Mouse (Mus musculus) hindbrain, embryonic 16.5 days (tissue): ENCODE data around the gene Camta1. TPM values are rescaled to one million over a fixed set of nuclear protein-coding genes. Genes with fewer than 3 reads are reported as not detected.
A peak's percentile ranks its signal among the peaks of the same experiment; 100 is the strongest.

ENCODE experiments used
- ATAC-seq: fragments of 200-750 bp; cut with Nextera tagmentation; 2 replicates; pipeline ENCODE4 v1.8.0; 2017; ENCODE audit warnings: moderate TSS enrichment, moderate library complexity
- H3K27ac ChIP-seq: fragments of 300-500 bp; sonication (generic); 2 replicates; pipeline ENCODE4 v1.5.1; 2014; ENCODE audit warnings: low read depth, mild to moderate bottlenecking, control low read depth, low read length, moderate library complexity
- H3K27me3 ChIP-seq: fragments of 300-500 bp; sonication (generic); replicated peaks from 2 replicates; pipeline ENCODE4 v1.6.1; 2014; ENCODE audit warnings: low read length; ENCODE audit not compliant: control insufficient read depth, insufficient read depth
- H3K36me3 ChIP-seq: fragments of 300-500 bp; sonication (generic); 2 replicates; pipeline ENCODE4 v1.6.1; 2014; ENCODE audit warnings: mild to moderate bottlenecking, low read length, moderate library complexity, mixed read lengths; ENCODE audit not compliant: control insufficient read depth, insufficient read depth
- H3K4me1 ChIP-seq: fragments of 300-500 bp; sonication (generic); 2 replicates; pipeline ENCODE4 v1.6.1; 2014; ENCODE audit warnings: low read depth, low read length; ENCODE audit not compliant: control insufficient read depth, insufficient read depth
- H3K4me2 ChIP-seq: fragments of 300-500 bp; sonication (generic); 2 replicates; pipeline ENCODE4 v1.6.1; 2014; ENCODE audit warnings: mild to moderate bottlenecking, low read length, control low read depth, moderate library complexity
- H3K4me3 ChIP-seq: fragments of 300-500 bp; sonication (generic); 2 replicates; pipeline ENCODE4 v1.5.1; 2014; ENCODE audit warnings: mild to moderate bottlenecking, low read length, control low read depth, moderate library complexity
- H3K9ac ChIP-seq: fragments of 300-500 bp; sonication (generic); 2 replicates; pipeline ENCODE4 v1.6.1; 2014; ENCODE audit warnings: low read depth, mild to moderate bottlenecking, control low read depth, low read length, moderate library complexity
- H3K9me3 ChIP-seq: fragments of 300-500 bp; sonication (generic); 2 replicates; pipeline ENCODE4 v1.6.1; 2014; ENCODE audit warnings: mild to moderate bottlenecking, low read length, moderate library complexity; ENCODE audit not compliant: control insufficient read depth
- WGBS: fragments of 180-500 bp; shearing (Covaris S2); extraction: QIAGEN DNeasy Blood & Tissue Kit; methylation state at CpG from one replicate; pipeline ENCODE4 v1.1.7; 2014; 5-methylcytosine and 5-hydroxymethylcytosine counted together
- polyA plus RNA-seq: library from polyadenylated mRNA; unstranded; fragments of >200 nt; fragmentation: Nextera tagmentation; extraction: Ambion mirVana; gene quantifications from 2 replicates; pipeline ENCODE4 v1.2.1, GENCODE M21; 2015

The Camta1 gene
- polyA plus RNA-seq, 1 experiment from 2014 or later: 153 TPM

DNA sequence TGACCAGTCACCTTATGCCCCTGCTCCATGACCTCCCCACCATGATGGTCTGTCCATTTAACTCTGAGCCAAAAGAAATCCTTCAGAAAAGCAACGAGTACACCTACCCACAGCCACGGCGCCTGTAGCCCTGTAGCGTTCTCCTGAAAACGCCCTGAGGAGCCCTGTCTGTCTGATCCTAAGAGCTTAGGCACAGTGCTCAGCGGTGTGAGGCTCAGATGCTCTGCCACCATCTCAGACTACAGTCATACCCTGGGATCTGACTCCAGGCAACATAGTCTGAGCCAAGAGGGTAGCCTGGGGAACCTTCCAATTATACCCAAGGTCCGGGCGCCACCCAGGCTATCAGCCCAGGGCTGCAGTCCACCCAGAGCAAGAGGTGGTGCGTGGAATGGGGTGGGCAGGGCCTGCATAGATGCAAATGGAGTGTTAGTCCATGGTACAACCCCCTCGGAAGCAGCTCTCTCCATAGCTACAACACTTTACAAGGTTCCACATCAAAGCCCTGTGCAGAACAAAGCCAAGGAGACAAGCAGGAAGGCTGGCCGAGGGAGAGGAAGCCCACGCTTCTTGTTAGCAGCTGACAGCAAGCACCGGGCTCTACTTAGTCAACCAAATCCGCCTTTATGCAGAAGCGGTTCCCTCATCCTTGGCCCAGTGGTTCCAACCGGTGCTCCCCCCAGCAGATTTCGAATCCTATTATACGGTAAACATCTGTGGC lies 323.1 kb downstream of the Camta1 start:
- Histone ChIP-seq H3K36me3 (no peaks in the 10 kb centered on the region), H3K4me2 (no peak overlapping the region), H3K27me3 (no peaks in the 10 kb centered on the region), H3K4me3 (no peak overlapping the region), H3K27ac (peak overlapping the region; percentile 6; the same call in 1 of the 2 replicates), H3K4me1 (peaks cover 29% of the 10 kb centered on the region), H3K9ac (no peak overlapping the region), H3K9me3 (no peaks in the 10 kb centered on the region)
- 50% methylated on average over 18 of the region's 18 CpGs for WGBS
- ATAC-seq: peak; percentile 34

DNA sequence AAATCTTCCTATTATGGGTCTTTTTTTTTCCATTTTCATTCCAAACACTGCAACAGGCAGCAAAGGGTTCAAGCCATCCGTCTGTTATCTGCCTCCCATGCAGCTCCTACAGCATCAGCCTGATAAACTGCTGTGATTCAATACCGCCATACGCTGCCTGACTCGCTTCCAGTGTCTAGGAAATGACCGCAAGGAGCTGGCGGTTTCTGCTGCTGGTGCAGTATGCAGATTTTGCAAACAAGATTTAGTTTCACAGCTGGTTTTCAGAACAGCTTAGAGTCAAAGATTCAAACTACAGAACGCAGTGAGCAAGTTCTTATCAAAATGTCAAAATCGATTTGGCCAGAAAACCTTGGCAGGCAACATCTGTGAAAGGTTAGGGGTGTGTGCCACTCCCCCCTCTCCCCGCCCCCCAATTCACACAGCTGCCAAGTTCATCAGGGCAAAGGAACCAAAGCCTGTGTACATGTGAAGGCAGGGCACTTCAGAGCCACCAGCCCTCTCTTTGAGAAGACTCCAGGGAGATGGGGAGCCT lies 325.7 kb downstream of the Camta1 start:
- peak overlapping the region; percentile 31; the same call in 1 of the 2 replicates for H3K27ac ChIP-seq
- no peaks in the 10 kb centered on the region for H3K27me3 ChIP-seq
- WGBS: 34% methylated on average over 9 of the region's 9 CpGs
- H3K4me1 ChIP-seq: peaks cover 29% of the 10 kb centered on the region
- no peak overlapping the region for H3K9ac ChIP-seq
- H3K9me3 ChIP-seq: no peaks in the 10 kb centered on the region
- H3K4me3 ChIP-seq: no peak overlapping the region
- no peak overlapping the region for H3K4me2 ChIP-seq
- no peak for ATAC-seq
- no peaks in the 10 kb centered on the region for H3K36me3 ChIP-seq

DNA sequence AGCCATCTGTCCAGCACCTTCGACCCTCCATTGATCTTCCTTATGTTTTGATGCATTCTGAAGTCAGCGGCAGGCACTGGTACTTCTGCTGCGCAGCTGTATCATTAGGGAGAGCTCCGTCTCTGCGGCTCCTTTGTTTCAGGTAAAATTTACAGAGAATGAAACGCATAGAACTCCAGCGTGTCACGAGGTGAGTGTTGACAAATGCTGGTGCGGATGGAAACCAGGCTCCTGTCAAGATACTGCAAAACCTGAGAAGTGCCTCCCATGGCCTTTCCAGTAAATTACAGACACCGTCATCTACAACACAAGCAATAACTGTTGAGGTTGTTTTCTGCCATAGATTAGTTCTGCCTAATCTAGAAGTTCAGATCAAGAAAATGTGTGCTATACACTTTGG lies 328.2 kb downstream of the Camta1 start:
- Histone ChIP-seq H3K4me1 (peaks cover 14% of the 10 kb centered on the region), H3K9me3 (no peaks in the 10 kb centered on the region), H3K9ac (no peak overlapping the region), H3K27ac (no peak overlapping the region), H3K27me3 (no peaks in the 10 kb centered on the region), H3K36me3 (no peaks in the 10 kb centered on the region), H3K4me2 (no peak overlapping the region), H3K4me3 (no peak overlapping the region)
- ATAC-seq: no peak
- 65% methylated on average over 10 of the region's 10 CpGs for WGBS

DNA sequence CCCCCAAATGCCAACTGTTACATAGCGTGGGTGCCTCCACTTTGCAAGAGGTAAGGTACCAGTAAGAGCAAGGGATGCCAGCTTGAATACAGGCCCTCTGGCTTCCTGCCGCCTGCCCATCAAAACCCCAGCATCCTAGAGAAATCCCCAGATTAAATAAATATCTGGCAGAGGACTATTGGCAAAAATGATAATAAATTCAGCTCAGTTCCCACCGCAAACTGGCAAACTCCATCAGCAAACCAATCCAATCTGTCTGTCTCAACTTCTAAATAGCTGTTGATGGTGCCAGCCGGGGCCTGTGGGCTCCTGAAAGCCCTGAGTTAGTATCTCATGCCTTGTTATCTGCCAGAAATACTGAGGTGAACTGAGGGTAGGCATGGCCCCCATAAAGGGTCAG lies 333.2 kb downstream of the Camta1 start:
- Histone ChIP-seq H3K4me3 (no peak overlapping the region), H3K27me3 (no peaks in the 10 kb centered on the region), H3K4me1 (no peaks in the 10 kb centered on the region), H3K9ac (no peak overlapping the region), H3K27ac (no peak overlapping the region), H3K9me3 (no peaks in the 10 kb centered on the region), H3K4me2 (no peak overlapping the region), H3K36me3 (no peaks in the 10 kb centered on the region)
- WGBS: 91% methylated on average over 4 of the region's 4 CpGs
- no peak for ATAC-seq

DNA sequence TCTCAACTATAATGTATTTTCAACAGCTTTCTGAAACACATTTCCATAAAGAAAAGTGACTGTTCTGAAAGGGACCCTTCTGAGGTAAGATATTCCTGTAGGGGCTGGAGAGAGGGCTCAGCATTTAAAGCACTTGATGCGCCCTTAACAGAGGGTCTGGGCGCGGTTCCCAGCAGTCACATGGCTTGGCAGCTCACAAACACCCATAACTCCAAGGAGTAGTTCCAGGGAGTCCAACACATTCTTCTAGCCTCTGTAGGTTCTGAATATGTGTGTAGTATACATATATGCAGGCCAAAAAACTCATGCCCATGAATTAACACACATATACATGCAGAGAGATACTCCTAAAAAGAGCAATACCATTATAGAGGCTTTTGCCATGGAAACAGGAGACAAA lies 333.9 kb downstream of the Camta1 start:
- ATAC-seq: no peak
- 88% methylated on average over 3 of the region's 3 CpGs for WGBS
- no peak overlapping the region for H3K27ac ChIP-seq
- no peaks in the 10 kb centered on the region for H3K36me3 ChIP-seq
- no peaks in the 10 kb centered on the region for H3K27me3 ChIP-seq
- H3K9ac ChIP-seq: no peak overlapping the region
- H3K4me3 ChIP-seq: no peak overlapping the region
- no peaks in the 10 kb centered on the region for H3K4me1 ChIP-seq
- no peaks in the 10 kb centered on the region for H3K9me3 ChIP-seq
- no peak overlapping the region for H3K4me2 ChIP-seq

DNA sequence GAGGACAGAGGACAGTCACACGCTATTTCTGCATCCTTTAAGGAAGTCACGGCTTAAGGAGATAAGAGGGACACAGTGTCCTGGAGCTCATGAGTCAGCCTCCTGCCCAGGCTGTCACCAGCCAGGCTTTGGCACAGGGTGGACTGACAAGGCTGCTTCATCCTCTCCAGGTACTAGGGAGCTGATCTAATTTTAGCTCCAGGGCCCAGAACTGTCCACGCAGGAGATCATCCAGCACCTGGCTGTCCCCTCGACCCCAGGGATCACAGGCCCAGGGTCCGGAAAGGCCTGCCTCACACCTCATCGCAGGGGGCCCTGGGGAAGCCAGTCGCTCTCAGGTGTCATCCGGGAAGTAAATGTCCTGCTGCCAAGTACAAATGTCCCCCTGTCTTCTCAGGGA lies 341.6 kb downstream of the Camta1 start:
- Histone ChIP-seq H3K9me3 (no peaks in the 10 kb centered on the region), H3K4me2 (no peak overlapping the region), H3K27ac (no peak overlapping the region), H3K4me3 (no peak overlapping the region), H3K27me3 (no peaks in the 10 kb centered on the region), H3K36me3 (no peaks in the 10 kb centered on the region), H3K4me1 (peaks cover 7% of the 10 kb centered on the region), H3K9ac (peak overlapping the region; percentile 35; the same call in 1 of the 2 replicates)
- 33% methylated on average over 8 of the region's 8 CpGs for WGBS
- no peak for ATAC-seq

DNA sequence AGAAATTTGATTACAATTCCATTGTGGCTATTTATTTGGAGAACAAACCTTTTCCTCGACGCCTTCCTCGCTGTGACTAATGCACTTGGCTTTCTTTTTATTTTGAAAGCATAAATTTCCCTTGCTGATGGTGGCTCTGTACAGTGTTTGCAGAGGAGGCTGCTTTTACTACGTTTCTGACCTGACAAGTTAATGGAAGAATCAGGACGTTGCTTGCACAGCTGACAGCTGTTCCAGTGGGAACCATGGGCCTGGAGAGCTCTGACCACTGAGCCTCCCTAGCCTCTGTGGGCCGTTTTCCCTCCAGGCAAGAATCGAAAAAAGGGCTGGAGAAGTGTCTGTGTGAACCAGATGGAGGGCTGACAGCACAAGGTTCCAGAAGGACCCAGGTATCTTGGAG lies 342.7 kb downstream of the Camta1 start:
- no peak for ATAC-seq
- H3K9me3 ChIP-seq: no peaks in the 10 kb centered on the region
- no peaks in the 10 kb centered on the region for H3K27me3 ChIP-seq
- H3K36me3 ChIP-seq: no peaks in the 10 kb centered on the region
- peaks cover 7% of the 10 kb centered on the region for H3K4me1 ChIP-seq
- WGBS: 69% methylated on average over 7 of the region's 7 CpGs
- H3K4me2 ChIP-seq: no peak overlapping the region
- H3K27ac ChIP-seq: no peak overlapping the region
- no peak overlapping the region for H3K9ac ChIP-seq
- no peak overlapping the region for H3K4me3 ChIP-seq

DNA sequence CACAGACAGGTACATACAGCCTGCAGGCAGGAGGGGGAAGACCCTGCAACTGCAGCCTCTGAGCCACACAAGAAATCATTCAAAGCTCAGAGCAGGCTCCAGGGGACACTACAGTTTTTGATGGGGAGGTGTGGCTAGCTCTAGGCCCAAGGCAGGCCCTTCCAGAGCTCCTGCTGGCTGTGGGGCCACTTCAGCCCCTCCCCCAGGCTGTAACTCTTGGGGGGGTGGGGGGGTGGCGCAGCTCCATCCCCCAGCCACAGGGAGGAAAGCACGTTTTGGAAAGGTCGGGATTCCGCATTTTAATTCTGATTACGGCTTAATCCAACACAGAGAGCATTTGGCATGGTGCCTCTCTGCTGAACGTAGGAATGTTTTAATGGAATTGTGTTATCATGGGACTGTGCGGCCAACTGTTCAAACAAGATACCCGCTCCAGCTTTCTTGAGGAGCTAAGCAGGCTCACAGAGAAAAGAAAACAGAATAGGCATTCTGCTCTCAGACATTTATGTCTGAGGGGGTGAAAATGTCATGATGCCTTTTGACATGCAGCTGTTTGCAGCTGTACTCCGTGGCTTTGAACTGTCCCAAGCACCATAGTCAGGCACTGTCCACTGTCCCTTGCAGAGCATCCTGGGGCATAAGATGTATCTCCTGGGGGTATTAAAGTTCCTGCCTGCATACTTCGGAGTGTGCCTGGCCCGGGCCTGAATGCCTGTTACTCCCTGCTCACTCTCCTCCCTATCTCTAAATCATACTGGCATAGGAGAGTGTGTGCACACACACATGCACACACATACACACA lies 344.5 kb downstream of the Camta1 start:
- no peaks in the 10 kb centered on the region for H3K27me3 ChIP-seq
- H3K9ac ChIP-seq: no peak overlapping the region
- WGBS: 18% methylated on average over 11 of the region's 11 CpGs
- no peak overlapping the region for H3K4me2 ChIP-seq
- peaks cover 7% of the 10 kb centered on the region for H3K4me1 ChIP-seq
- no peak overlapping the region for H3K4me3 ChIP-seq
- peak; percentile 53 for ATAC-seq
- no peaks in the 10 kb centered on the region for H3K9me3 ChIP-seq
- no peaks in the 10 kb centered on the region for H3K36me3 ChIP-seq
- H3K27ac ChIP-seq: peak overlapping the region; percentile 58

DNA sequence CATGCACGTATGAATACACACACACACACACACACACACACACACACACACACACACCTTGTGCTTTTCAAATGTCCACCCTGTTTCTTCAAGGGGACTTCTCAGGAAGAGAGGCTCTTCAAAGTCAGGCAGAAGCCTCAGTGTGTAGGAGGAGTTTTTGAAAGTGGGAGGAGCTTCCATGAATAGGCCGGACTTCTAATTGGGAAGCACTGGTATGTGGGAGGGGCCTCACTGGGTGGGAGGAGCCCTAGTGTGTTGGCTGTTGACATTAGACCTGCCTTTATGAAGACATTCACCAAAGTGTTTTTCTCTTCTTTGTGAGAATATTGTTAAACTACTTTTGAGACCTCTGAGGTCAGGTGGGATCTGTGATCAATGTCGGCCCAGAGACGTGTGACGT lies 346.4 kb downstream of the Camta1 start:
- Histone ChIP-seq H3K4me1 (peaks cover 7% of the 10 kb centered on the region), H3K9me3 (no peaks in the 10 kb centered on the region), H3K27me3 (no peaks in the 10 kb centered on the region), H3K36me3 (no peaks in the 10 kb centered on the region), H3K27ac (no peak overlapping the region), H3K4me3 (no peak overlapping the region), H3K9ac (no peak overlapping the region), H3K4me2 (no peak overlapping the region)
- no peak for ATAC-seq
- WGBS: 91% methylated on average over 5 of the region's 5 CpGs
